Mouse (Mus musculus): ENCODE measurements around the gene Adgrv1. TPM values are rescaled to one million over a fixed set of nuclear protein-coding genes. Genes with fewer than 3 reads are reported as not detected.

Adgrv1 gene
- total and polyA plus RNA-seq, 3 experiments = 0.17 to 0.44 (median 0.27) TPM

DNA sequence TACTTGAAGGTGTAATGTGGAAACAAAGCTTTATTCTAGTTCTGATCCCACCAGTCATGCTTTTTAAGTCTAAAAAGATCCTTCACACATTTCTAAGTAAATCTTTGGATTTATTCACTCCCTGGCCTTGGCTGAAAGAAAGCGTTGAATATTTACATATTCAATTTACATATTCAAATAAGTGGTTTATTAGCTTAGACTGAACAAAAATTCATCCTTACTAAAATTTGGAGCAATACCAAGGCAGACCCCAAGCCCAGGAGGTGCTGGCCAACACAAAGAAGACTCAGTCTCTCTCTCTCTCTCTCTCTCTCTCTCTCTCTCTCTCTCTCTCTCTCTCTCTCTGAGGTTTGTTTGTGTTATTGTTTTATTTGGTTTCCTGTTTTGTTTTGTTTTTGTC lies 82.9 kb downstream of the Adgrv1 start:
- H3K36me3 ChIP-seq (replicated peaks in 1 of 2; ENCODE audit: control insufficient read depth in 1 of 2, insufficient read depth in 1 of 2, low read length in 1 of 2) = no peaks in the 10 kb centered on the region
- DNase-seq (ENCODE audit: extremely low read depth) = no peak
- no peak for TF ChIP-seq MEF2A (IDR thresholded peaks at IDR 0.05; ENCODE audit: borderline replicate concordance, low read depth, low read length)
- no peak for TF ChIP-seq BHLHE40 (IDR thresholded peaks at IDR 0.05; ENCODE audit: low read depth, low read length)
- no peak for TF ChIP-seq PAX5 (IDR thresholded peaks at IDR 0.05; ENCODE audit: low read length)
- no peak for TF ChIP-seq JUN (IDR thresholded peaks at IDR 0.05; ENCODE audit: insufficient read depth, low read depth, low read length)
- no peak for TF ChIP-seq CTCF (conservative IDR thresholded peaks at IDR 0.05 in 1 of 2, IDR thresholded peaks at IDR 0.05 in 1 of 2; ENCODE audit: low read depth in 2 of 2, low read length in 2 of 2)
- no peak for TF ChIP-seq USF2 (conservative IDR thresholded peaks at IDR 0.05; ENCODE audit: low read depth, low read length)
- no peak for TF ChIP-seq USF1 (IDR thresholded peaks at IDR 0.05; ENCODE audit: low read depth, low read length)
- TF ChIP-seq ETS1 (conservative IDR thresholded peaks at IDR 0.05; ENCODE audit: low read depth, low read length) = no peak
- no peak for TF ChIP-seq SMC3 (IDR thresholded peaks at IDR 0.05; ENCODE audit: low read depth, low read length)
- no peak for TF ChIP-seq ZKSCAN1 (IDR thresholded peaks at IDR 0.05; ENCODE audit: borderline replicate concordance, low read depth, low read length)
- no peak for TF ChIP-seq POLR2AphosphoS2 (IDR thresholded peaks at IDR 0.05; ENCODE audit: low read depth, low read length)
- TF ChIP-seq UBTF (IDR thresholded peaks at IDR 0.05; ENCODE audit: low read depth, low read length) = no peak
- TF ChIP-seq GABPA (IDR thresholded peaks at IDR 0.05; ENCODE audit: insufficient replicate concordance, low read depth, low read length) = no peak
- TF ChIP-seq MAX (IDR thresholded peaks at IDR 0.05; ENCODE audit: low read length) = no peak
- no peak for TF ChIP-seq E2F4 (IDR thresholded peaks at IDR 0.05; ENCODE audit: insufficient replicate concordance, low read depth, low read length)
- TF ChIP-seq NRF1 (IDR thresholded peaks at IDR 0.05; ENCODE audit: low read depth, low read length) = no peak
- TF ChIP-seq IRF4 (IDR thresholded peaks at IDR 0.05; ENCODE audit: low read depth, low read length) = no peak
- H3K4me3 ChIP-seq (replicated peaks in 1 of 3; ENCODE audit: low read depth in 2 of 3, low read length in 2 of 3, poor library complexity in 1 of 3) = no peak overlapping the region
- dilution Hi-C loops (cut with MboI; ENCODE audit: extremely low pct_ligation_motif_present, extremely low pct_unique_long_range_greater_than_20kb, low sequenced_read_pairs) (no loop called here), in situ Hi-C loops (cut with MboI; ENCODE audit: low pct_ligation_motif_present, low pct_unique_long_range_greater_than_20kb, low sequenced_read_pairs) (no loop called here)
- no peaks in the 10 kb centered on the region for H3K9me3 ChIP-seq (replicated peaks; ENCODE audit: low read length)
- H3K4me2 ChIP-seq (ENCODE audit: insufficient read depth, low read depth, poor library complexity, severe bottlenecking) = no peak overlapping the region
- no peak overlapping the region for H3K9ac ChIP-seq (ENCODE audit: insufficient read depth, low read depth)
- H3K27me3 ChIP-seq (replicated peaks) = no peaks in the 10 kb centered on the region
- H3K27ac ChIP-seq (ENCODE audit: insufficient read depth, low read depth) = no peak overlapping the region
- H3K79me2 ChIP-seq (replicated peaks; ENCODE audit: control insufficient read depth, extremely low read depth, insufficient read depth, poor library complexity, severe bottlenecking) = no peaks in the 10 kb centered on the region
- no peaks in the 10 kb centered on the region for H3K4me1 ChIP-seq (ENCODE audit: control insufficient read depth in 1 of 2, insufficient read depth in 2 of 2)

DNA sequence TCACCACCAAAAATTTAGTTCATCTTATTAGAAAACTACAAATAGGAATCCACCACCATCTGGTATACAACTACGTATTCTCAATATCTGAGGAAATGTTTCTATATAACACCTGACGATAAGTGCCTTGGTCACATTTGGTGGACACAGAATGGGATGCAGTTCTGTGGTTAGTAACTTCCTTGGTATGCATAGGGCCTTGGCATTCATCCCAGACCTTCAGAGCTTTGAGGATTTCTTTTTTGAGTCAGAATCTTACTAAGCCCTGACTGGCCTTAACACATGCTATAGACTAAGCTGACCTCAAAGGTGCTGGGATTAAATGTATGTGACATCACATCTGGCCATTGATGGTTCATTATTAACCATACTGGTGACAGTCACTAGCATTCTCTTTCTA lies 98.0 kb downstream of the Adgrv1 start:
- Histone ChIP-seq H3K27ac (ENCODE audit: insufficient read depth, low read depth) (no peak overlapping the region), H3K36me3 (replicated peaks in 1 of 2; ENCODE audit: control insufficient read depth in 1 of 2, insufficient read depth in 1 of 2, low read length in 1 of 2) (no peaks in the 10 kb centered on the region), H3K9ac (ENCODE audit: insufficient read depth, low read depth) (no peak overlapping the region), H3K79me2 (replicated peaks; ENCODE audit: control insufficient read depth, extremely low read depth, insufficient read depth, poor library complexity, severe bottlenecking) (no peaks in the 10 kb centered on the region), H3K4me2 (ENCODE audit: insufficient read depth, low read depth, poor library complexity, severe bottlenecking) (no peak overlapping the region), H3K4me1 (ENCODE audit: control insufficient read depth in 1 of 2, insufficient read depth in 2 of 2) (no peaks in the 10 kb centered on the region), H3K4me3 (replicated peaks in 1 of 3; ENCODE audit: low read depth in 2 of 3, low read length in 2 of 3, poor library complexity in 1 of 3) (no peak overlapping the region), H3K9me3 (replicated peaks; ENCODE audit: low read length) (no peaks in the 10 kb centered on the region), H3K27me3 (replicated peaks) (no peaks in the 10 kb centered on the region)
- dilution Hi-C loops (cut with MboI; ENCODE audit: extremely low pct_ligation_motif_present, extremely low pct_unique_long_range_greater_than_20kb, low sequenced_read_pairs) = no loop called here
- DNase-seq (ENCODE audit: extremely low read depth) = no peak
- TF ChIP-seq CHD2 (IDR thresholded peaks at IDR 0.05; ENCODE audit: low read length) = no peak
- TF ChIP-seq HCFC1 (IDR thresholded peaks at IDR 0.05; ENCODE audit: low read depth, low read length) = no peak
- TF ChIP-seq IRF4 (IDR thresholded peaks at IDR 0.05; ENCODE audit: low read depth, low read length) = no peak
- TF ChIP-seq JUND (conservative IDR thresholded peaks at IDR 0.05; ENCODE audit: low read depth, low read length) = no peak
- TF ChIP-seq ZNF384 (IDR thresholded peaks at IDR 0.05; ENCODE audit: low read depth, low read length) = no peak
- no peak for TF ChIP-seq MXI1 (IDR thresholded peaks at IDR 0.05; ENCODE audit: low read depth, low read length)
- no peak for TF ChIP-seq TCF12 (IDR thresholded peaks at IDR 0.05; ENCODE audit: low read depth, low read length)
- TF ChIP-seq ETS1 (conservative IDR thresholded peaks at IDR 0.05; ENCODE audit: low read depth, low read length) = no peak
- TF ChIP-seq UBTF (IDR thresholded peaks at IDR 0.05; ENCODE audit: low read depth, low read length) = no peak
- TF ChIP-seq KAT2A (IDR thresholded peaks at IDR 0.05; ENCODE audit: insufficient replicate concordance, low read length) = no peak
- TF ChIP-seq USF1 (IDR thresholded peaks at IDR 0.05; ENCODE audit: low read depth, low read length) = no peak
- TF ChIP-seq E2F4 (IDR thresholded peaks at IDR 0.05; ENCODE audit: insufficient replicate concordance, low read depth, low read length) = no peak
- no peak for TF ChIP-seq SIN3A (IDR thresholded peaks at IDR 0.05; ENCODE audit: low read length)
- no peak for TF ChIP-seq USF2 (conservative IDR thresholded peaks at IDR 0.05; ENCODE audit: low read depth, low read length)
- in situ Hi-C loops (cut with MboI; ENCODE audit: low pct_ligation_motif_present, low pct_unique_long_range_greater_than_20kb, low sequenced_read_pairs) = no loop called here

Measured in CH12.LX (cell line).